Mouse (Mus musculus): ENCODE measurements around the gene Kdm6b.
"Not testable (repeated sequence)": the region's sequence is repeated elsewhere in the genome, so short reads cannot be mapped to it uniquely, and the experiment has no call there.

Kdm6b gene

DNA sequence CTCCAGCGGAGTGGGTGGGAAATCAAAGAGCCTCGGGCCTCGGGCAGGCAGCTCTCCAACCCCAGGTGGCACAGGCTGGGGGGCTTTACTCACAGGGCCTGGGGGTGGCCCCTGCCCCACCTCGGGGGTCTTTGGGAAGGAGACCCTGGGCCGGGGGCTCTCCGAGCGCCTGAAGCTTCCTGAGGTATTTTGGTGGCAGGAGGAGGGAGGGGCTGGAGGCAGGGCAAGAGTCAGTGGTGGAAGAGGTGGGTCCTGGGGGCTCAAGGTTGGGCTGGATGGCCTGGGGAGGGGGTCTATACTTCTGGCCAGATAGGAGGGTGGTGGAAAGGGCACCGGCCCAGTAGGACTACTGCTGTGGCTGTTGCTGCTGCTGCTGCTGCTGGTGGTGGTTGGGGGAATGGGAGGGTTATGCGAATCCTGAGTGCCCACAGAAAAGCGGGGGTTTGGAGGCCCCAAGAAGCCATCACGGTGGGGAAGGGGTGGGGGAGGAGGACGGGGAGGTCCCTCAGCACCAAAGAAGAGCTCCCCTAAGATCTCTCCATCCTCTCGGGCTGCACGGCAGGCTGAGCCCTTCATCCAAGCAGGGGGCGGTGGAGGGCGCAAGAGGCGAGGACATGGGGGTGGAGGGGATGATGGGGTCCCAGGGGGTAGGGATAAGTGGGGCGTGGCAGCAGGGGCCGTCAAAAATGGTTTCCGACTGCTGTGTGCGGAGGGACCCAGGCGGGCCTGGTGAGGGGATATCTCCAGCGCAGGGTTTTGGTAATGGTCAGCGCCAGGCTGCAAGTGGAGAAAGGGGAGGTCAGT, 7.9 kb downstream of the Kdm6b start:
- DNase-seq (ENCODE audit: low spot score), result no peak

DNA sequence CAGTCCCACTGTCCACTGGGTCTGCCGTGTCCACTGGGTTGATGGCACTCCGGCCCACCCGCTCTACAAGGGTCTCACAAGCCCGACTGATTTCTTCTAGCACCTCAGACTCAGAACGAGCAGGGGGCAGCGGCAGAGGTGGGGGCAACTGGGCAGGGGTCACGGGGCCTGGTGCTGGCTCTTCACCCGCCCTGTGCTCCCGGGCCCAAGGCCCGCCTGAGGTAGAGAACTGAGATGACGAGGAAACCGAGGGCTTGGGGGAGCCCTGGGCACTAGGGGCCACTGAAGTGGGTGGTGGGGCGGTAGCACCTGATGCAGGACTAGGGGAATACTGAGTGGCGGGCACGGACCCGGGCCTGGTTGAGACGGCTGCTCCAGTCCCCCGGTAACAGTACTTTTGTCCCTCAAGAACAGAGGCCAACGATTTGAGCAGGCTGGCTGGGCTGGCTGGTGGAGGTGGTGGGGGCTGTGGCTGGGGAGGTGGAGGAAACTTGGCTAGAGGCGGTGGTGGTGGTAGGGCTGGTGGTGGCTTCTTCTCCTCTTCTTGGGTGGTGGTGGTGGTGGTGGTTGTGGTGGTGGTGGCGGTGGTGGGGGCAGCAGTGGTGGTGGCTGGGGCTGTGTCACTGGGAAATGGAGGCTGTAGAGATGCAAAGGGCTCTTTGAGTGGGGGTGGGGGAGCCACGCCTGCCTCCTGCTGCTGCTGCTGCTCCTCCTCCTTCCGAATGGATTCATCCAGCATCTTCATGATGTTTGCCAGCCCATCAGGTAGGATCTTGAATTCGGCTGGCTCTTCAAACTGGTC, 8.7 kb downstream of the Kdm6b start:
- no peak for DNase-seq (ENCODE audit: low spot score)

DNA sequence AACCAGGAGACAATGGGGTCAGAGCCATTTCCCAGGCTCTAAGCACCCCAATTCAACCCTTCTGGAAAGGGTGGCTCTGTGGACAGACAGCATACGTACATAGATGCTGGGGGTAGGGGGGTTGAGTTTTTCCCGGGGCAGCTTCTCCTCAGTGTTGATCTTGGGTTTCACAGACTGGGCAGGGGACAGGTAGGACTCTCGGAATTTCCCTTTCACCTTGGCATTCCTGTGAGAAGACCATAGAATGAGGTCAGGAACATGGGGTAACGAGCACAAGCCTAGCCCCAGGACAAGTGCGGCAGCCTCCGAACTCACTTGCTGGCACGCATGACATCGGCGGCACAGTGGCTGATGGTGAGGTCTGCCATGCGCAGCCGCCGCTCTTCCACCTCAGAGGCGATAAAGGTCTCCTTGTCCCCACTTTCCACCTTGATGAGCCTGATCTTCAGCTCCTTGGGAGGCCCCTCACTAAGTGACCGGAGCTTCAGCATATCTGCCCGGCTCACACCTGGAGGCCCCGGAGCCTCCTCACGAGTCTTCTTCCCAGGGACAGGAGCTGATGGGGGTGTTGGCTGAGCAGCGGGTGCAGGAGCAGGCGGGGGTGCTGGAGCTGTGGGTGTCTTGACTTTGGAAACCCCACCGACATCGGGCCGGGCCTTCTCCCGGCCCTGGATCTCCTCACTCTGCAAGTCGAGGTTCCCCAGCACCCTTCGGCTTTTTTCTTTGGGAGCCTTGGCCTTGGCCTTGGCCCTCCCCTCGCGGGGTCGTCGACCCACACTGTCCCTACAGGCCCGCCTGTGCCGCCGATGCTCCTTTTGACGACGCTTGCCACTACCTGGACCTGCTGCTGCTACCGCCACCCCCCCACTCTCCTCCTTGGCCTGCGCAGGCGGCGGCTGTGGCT, 9.5 kb downstream of the Kdm6b start:
- no peak for DNase-seq (ENCODE audit: low spot score)

DNA sequence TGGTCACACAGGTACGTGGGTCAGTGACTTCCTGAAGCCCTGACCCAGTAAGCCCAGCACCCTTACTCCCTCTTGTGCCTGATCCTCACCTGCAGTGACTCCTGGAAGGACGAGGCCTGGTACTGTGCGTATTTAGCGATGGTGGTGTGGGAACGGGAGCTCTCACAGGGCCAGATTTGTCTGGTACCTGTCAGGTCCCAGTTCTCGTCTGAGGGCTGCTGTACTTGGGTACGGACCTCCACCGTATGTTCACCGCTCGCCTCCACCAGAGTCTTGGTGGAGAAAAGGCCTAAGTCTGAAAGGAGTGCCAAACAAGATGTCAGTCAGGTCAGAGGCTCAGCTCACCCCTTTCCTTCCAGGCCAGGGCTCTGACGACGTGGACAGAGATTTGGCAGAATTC, 11.5 kb downstream of the Kdm6b start:
- DNase-seq (ENCODE audit: low spot score), result no peak

DNA sequence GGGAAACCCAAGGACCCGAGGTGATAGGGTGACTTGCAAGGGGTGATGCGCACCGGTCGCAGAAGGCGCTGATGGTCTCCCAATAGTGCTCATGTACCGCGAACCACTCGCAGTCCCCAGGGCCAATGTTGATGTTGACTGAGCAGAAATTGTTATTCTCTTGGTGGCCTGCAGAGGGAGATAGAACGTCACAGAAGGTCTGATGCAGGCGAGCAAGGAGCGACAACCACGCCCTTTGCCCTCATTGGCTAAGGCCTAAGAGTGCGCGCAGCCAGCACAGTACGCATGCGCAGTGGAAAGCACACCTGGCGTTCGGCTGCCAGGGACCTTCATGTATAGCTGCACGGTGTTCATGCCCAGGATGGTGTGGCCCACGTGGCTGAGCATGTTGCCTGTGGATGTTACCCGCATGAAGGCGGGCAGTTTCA, 12.3 kb downstream of the Kdm6b start:
- DNase-seq (ENCODE audit: low spot score), result peak; percentile 76

DNA sequence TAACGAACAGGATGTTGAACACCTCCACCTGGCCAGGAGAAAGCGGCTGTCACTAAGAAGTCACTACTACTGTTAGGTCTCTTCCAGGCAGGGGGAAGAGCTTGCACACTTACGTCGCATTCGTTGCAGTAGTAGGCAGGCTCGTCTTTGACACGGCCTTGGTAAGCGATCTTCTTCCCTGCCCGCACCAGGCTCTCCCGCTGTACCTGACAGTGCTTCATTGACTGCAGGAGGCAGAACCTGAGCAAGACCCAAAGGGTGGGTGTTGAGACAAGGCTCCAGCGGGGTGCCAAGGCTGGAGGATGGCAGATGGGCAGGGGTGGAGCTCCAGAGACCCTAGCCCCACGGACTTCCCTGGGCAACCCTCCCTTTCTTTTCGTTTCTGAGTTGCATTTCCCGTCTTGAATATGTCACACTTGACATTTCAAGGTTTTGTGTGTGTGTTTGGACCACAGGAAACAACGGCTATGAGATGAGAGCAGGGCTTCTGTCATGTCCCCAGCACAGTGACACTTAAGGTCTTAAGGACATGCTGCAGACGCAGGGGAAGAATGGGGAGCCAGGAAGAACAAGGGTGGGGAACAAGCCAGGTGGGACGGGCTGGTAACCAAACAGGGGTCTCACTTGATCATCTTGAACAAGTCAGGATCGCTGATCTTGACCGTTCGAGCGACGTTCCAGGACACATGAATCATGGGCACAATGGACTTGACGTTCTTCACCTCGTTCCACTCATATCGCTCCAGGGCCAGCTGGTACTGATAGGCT, 13.2 kb downstream of the Kdm6b start:
- no peak for DNase-seq (ENCODE audit: low spot score)

DNA sequence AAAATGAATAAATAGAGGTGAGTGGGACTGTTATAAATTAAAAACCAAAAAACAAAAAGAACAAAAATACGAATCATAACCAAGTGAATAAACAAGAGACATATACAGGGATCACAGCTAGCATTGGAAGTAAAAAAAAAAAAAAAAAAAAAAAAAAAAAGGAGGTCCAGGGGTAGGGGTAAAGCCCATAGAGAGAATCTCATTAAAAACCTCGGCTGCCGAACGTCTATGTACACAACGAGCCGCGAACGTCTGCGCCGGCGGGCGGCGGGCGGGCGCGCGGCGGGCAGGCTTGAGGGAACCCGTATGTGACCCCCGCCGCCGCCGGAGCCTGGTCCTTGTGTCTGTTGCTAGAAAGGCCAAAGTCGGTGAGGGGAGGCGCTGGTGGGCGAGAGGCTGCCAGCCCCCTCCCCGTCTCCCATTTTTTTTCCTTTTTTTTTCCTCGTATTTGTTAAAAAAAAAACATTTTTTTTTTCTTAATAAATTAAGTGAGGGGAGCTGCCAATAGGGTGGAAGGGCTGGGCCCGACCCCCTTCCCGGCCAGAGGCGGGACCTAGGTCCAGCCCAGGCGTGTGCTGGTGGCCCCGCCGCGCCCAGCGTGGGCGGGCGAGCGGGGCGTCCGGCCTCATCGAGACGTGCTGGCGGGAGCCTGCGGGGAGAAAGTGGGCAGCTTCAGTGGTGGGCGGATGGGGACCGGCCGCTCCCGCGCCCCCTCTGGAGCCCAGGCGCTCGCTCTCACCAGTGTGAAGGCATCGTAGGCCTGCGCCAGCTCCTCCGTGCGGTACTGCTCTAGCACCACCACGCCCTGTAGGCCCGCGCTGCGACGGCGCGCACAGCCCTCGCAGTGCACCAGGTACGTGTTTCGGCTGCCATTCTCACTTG, 14.0 kb downstream of the Kdm6b start:
- no peak for DNase-seq (ENCODE audit: low spot score)

DNA sequence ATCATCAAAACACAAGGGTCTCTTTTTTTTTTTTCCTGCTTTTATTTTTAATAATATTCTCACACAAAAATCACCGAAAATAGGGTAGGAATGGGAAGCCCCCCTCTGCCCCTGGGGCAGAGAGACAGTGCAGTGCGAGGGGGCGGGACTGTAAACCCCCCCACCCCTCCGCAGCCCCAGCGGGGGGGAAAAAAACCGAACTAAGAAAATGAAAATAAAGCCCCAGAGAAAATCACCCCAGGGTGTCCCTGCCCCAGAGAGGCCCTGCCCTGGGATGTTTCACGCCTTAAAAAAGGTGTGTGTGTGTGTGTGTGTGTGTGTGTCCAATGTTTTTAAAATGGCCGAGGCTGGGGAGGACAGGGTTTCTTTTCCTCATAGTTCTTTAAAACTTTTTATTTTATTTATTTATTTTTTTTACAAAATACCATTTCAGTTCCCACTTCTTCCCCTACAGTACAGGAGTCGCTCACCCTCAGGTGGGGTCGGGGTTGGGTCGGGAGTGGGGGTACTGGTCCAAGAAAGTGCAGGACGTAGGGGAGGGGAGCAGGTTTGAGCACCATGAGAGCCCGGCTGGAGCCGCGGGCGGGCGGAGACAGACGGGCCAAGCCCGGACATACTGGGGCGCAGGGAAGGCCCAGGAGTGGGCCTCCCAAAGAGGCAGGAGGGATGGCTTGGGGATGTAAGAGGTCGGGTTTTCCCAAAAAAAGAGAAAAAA, 14.8 kb downstream of the Kdm6b start:
- no peak for DNase-seq (ENCODE audit: low spot score)

DNA sequence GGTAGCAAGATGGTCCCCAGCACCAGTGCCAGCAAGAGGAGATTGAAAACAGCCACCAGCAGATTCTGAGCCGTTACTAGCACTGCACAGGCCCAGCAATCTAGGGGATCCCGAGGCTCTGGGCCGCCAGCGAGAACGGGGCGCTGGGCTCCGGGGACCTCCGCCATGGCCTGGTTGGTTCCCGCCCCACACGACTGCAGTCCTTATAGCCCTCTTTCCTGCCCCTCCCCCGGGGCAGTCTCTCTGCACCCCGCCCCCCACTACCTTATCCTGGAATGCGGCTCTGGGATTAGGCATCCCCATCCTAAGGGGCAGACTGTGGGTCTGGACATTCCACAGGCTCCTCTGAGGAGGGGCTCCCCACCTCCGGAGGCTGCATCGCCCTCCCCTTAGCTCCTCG, 15.4 kb downstream of the Kdm6b start, which contains the start of gene Tmem88:
Tmem88 (minus strand) TSS at position 176 of the 400 bp plus-strand sequence.
- DNase-seq (ENCODE audit: low spot score), result no peak

DNA sequence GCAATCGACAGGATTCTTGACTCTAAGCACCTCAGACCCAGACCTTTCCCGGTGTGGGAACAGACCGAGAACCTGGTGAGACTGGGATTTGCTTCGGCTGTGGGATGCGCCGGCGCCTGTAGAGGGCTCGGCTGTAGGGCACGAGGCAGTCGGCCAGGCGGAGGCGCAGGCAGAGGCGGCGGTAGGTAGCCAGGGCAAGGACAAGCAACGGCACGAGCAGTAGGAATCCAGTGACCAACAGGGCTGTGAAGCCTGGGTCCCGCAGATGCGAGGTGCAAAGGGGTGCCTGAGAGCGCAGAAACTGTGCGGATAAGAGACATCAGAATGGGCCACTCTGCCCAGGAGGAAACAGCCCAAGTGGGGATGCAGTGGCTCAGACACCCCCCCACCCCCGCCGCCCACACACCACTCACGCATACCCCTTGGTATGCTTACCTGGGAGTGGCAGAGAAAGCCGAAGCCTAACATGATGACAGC, 15.9 kb downstream of the Kdm6b start:
- DNase-seq (ENCODE audit: low spot score), result no peak

DNA sequence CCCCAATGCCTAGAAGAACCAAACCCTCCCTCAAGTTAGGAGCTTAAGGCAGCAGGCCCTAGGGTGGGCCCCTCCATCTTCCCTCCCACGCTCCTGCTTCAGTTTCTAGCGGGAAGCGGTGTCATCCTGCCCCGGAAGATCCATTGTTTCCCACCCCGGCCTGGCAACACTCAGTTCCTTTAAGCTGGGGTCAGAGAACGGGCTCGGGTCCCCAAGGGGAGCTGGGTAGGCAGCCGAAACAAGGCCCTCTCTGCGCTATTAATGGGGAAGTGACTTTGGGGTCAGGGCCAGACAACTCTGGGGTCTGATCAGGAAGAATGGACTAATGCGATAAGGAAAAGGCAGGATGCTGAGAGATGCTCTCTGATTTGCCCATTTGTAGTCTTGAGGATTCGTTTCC, 16.7 kb downstream of the Kdm6b start:
- DNase-seq (ENCODE audit: low spot score), result no peak

DNA sequence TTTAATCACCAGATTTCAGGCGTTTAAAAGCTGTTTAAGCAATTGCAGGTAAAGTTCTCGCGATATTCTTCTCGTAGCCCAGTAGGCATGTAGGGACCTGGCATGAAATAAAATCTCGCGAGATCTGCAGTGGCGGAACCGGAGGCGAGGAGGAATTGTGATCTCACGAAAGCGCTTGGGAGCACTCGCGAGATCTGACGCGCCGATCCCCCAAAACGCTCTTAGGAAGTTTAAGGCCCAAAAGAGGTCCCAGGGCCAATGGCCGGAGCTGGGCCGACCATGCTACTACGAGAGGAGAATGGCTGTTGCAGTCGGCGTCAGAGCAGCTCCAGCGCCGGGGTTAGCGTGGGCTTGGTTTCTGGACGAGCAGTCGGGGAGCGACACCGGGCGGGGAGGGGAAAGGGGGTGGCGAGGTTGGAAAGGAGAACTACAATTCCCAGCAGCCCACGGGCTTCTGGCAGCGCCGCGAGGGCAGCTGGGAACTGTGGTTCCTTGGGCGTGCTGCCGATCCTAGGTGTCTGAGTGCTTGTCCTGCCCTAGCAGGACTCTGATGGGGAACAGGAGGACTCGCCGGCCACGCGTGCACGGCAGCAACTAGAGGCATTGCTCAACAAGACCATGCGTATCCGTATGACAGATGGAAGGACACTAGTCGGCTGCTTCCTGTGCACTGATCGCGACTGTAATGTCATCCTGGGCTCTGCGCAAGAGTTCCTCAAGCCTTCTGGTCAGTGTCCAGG, 17.7 kb downstream of the Kdm6b start:
- DNase-seq (ENCODE audit: low spot score), result peak; percentile 96

DNA sequence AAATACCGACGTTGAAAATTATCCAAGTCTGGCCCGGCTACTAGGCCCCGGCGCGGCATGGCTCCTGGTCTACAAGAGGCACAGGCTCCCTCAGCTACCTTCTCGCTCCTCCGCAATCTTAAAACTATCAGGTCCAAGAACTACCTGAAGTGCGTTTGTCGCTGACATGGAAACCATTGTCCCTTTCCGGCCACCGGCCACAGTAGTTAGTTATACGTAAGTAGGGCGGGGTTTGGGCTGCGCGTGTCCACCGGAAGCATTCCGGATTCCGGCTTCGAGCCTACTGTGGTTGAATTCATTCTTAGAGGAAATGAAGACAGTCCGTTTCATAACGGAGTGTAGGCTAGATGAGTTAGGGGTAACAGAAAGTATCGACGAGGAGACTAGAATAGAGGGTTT, 18.2 kb downstream of the Kdm6b start, which contains the start of the genes Naa38 and Cyb5d1:
Naa38 (plus strand) TSS at position 253 of the 399 bp plus-strand sequence.
Cyb5d1 (minus strand) TSS at position 397 of the 399 bp plus-strand sequence.
- DNase-seq (ENCODE audit: low spot score), result peak; percentile 84

DNA sequence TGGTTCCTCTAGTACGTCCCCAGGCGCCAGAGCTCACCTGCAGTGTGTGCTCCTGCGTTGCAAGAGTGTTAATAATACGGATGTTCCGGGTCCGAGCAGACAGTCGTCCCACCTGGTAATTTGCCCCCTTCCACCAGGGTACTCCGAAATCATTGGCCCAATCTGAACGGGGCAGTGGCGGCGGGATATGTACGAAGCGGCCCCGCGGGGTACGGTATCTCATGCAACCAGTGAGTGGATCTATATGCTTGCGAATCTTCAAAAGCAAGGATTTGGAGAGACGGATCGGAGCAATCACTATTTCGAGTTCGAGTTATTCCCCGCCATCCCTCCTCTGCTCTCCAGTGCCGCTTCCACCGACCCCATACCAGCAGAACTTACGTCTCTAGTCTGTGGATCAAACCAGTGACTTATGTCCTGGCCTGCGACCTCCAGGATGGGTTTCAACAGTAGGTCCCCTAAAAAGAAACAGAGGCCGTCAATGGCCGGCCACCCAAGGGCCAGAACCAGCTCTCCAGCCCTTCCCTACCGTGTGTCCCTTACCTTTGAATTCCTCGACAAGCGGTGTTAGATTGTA, 18.8 kb downstream of the Kdm6b start:
- not testable (repeated sequence) for DNase-seq (ENCODE audit: low spot score)

DNA sequence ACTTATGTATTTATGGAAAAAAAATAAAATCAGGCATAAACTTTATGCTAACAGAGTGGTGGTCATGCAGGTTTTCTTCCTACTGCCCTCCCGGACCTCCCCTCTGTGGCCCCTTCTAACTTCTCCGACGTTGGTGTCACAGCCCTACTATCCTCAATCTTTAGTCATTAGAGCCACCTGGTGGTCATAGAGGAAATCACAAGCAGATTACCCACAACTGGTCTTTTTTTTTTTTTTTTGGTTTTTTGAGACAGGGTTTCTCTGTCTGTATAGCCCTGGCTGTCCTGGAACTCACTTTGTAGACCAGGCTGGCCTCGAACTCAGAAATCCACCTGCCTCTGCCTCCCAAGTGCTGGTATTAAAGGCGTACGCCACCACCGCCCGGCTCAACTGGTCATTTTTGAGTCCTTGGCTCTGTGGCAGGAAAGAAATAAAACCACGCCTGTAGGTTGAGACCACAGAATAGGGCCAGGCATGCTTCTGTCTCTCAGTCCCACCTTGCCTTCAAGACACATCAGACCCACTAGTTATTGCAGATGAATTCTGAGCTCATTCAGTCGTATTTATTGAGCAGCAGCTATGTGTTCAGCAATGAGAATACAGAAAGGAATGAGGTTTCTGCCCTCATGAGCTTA, 23.0 kb downstream of the Kdm6b start:
- DNase-seq (ENCODE audit: low spot score), result peak; percentile 56

DNA sequence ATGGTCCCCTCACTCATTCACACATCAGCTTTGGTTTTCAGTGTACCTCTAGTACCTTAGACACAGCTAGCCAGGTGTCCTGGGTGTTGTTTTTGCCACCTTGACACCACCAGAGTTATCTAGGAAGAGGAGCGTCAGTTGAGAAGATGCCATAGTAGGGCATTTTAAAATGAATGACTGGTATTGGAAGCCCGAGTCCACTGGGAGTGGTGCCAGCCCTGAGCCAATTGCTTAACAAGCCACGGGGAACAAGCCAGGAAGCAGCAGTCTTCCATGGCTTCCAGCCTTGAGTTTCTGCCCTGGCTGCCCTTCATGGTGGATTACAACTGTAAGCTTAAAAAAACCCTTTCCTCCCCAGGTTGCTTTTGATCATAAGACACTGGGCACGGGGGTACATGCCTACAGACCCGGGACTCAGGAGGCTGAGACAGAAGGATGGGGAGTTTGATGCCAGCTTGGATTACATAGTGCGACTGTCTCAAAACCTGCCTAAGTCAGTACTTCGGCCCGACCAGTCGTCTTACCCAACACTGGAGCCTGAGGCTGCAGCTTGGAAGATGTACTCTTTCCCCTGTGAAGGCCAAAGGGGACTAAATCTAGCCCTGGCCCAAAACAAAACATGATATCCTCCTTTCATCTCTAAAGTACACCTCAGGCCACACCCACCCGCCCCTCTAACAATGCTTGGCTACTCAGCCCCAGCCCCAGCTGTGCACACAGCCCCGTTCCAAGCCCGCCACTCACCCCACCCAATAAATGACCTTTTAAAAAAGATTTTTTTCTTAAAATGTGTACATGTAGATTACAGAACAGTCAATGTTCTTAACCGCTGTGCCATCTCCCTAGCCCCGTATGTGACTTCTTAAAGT, 23.7 kb downstream of the Kdm6b start:
- no peak for DNase-seq (ENCODE audit: low spot score)

DNA sequence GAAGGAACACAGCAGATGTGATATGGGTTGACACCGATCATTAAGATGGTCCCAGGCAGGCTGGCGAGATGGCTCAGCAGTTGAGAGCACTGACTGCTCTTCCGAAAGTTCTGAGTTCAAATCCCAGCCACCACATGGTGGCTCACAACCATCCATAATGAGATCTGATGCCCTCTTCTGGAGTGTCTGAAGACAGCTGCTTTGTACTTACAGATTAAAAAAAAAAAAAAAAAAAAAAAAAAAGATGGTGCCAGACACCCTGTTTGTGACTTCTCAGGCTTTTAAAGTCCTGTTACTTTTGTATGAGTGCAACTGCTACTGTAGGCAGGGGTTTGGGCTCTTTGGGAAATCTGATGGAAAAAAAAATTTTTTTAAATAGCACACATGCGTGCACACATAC, 24.8 kb downstream of the Kdm6b start:
- no peak for DNase-seq (ENCODE audit: low spot score)
